Mouse (Mus musculus) kidney, embryonic 16.5 days (tissue): ENCODE measurements around the gene 9130023H24Rik. TPM values are rescaled to one million over a fixed set of nuclear protein-coding genes. Genes with fewer than 3 reads are reported as not detected.
A peak's percentile ranks its signal among the peaks of the same experiment; 100 is the strongest.

ENCODE experiments used
- ATAC-seq: fragments of 200-750 bp; cut with Nextera tagmentation; 2 replicates; pipeline ENCODE4 v1.8.0; 2017; ENCODE audit warnings: moderate TSS enrichment; ENCODE audit not compliant: low FRiP score, low TSS enrichment
- H3K27ac ChIP-seq: fragments of 300-500 bp; sonication (generic); 2 replicates; pipeline ENCODE4 v1.5.1; 2014; ENCODE audit warnings: low read length
- H3K27me3 ChIP-seq: fragments of 300-500 bp; sonication (generic); 2 replicates; pipeline ENCODE4 v1.6.1; 2014; ENCODE audit warnings: low read length, control low read depth, mixed read lengths; ENCODE audit not compliant: insufficient read depth
- H3K36me3 ChIP-seq: fragments of 300-500 bp; sonication (generic); 2 replicates; pipeline ENCODE4 v1.6.1; 2014; ENCODE audit warnings: low read length, control low read depth, mixed read lengths; ENCODE audit not compliant: insufficient read depth
- H3K4me1 ChIP-seq: fragments of 300-500 bp; sonication (generic); 2 replicates; pipeline ENCODE4 v1.6.1; 2014; ENCODE audit warnings: low read length, control low read depth, mixed read lengths; ENCODE audit not compliant: insufficient read depth
- H3K4me2 ChIP-seq: fragments of 300-500 bp; sonication (generic); replicated peaks from 2 replicates; pipeline ENCODE4 v1.6.1; 2014; ENCODE audit warnings: low read depth, low read length
- H3K4me3 ChIP-seq: fragments of 300-500 bp; sonication (generic); 2 replicates; pipeline ENCODE4 v1.5.1; 2014; ENCODE audit warnings: mild to moderate bottlenecking, low read length
- H3K9ac ChIP-seq: fragments of 300-500 bp; sonication (generic); replicated peaks from 2 replicates; pipeline ENCODE4 v1.6.1; 2014; ENCODE audit warnings: low read length
- H3K9me3 ChIP-seq: fragments of 300-500 bp; sonication (generic); 2 replicates; pipeline ENCODE4 v1.6.1; 2016; ENCODE audit warnings: low read length, control low read depth
- WGBS: fragments of 180-500 bp; shearing (Covaris S2); extraction: QIAGEN DNeasy Blood & Tissue Kit; methylation state at CpG from one replicate; pipeline ENCODE4 v1.1.7; 2014; 5-methylcytosine and 5-hydroxymethylcytosine counted together
- polyA plus RNA-seq: library from polyadenylated mRNA; unstranded; fragments of >200 nt; fragmentation: Nextera tagmentation; extraction: Ambion mirVana; gene quantifications from 2 replicates; pipeline ENCODE4 v1.2.1, GENCODE M21; 2015

Gene 9130023H24Rik
- 8.7 and 8.8 TPM in 2 replicates for polyA plus RNA-seq

GRCm38 (mm10) chr7:128237927-128238778, at the start of gene 9130023H24Rik:
9130023H24Rik (minus strand) TSS chr7:128238031.
- no peaks in the 10 kb centered on the region for H3K27me3 ChIP-seq
- under 1% methylated on average over 72 of the region's 72 CpGs for WGBS
- peak; percentile 91 for ATAC-seq
- H3K4me3 ChIP-seq: peak within 1 kb of the TSS; percentile 80
- H3K4me2 ChIP-seq: peak within 1 kb of the TSS; percentile 82
- no peaks in the 10 kb centered on the region for H3K9me3 ChIP-seq
- H3K27ac ChIP-seq: peak within 1 kb of the TSS; percentile 98
- peak within 1 kb of the TSS; percentile 87 for H3K9ac ChIP-seq
- H3K36me3 ChIP-seq: peaks cover 36% of the 10 kb centered on the region
- peaks cover 15% of the 10 kb centered on the region for H3K4me1 ChIP-seq

GRCm38 (mm10) chr7:128285060-128285459, 47.2 kb upstream of the 9130023H24Rik start:
- no peak for ATAC-seq
- Histone ChIP-seq H3K9ac (no peak overlapping the region), H3K9me3 (no peaks in the 10 kb centered on the region)

GRCm38 (mm10) chr7:128284047-128284446, 46.2 kb upstream of the 9130023H24Rik start:
- Histone ChIP-seq H3K9me3 (no peaks in the 10 kb centered on the region), H3K4me2 (no peak overlapping the region), H3K4me3 (no peak overlapping the region), H3K36me3 (peaks cover 19% of the 10 kb centered on the region), H3K9ac (no peak overlapping the region), H3K4me1 (peaks cover 7% of the 10 kb centered on the region; the same call in 1 of the 2 replicates), H3K27ac (no peak overlapping the region), H3K27me3 (no peaks in the 10 kb centered on the region)
- no peak for ATAC-seq
- WGBS: 48% methylated on average over 5 of the region's 5 CpGs

More at GRCm38 (mm10) chr7:128285060-128285459, 47.2 kb upstream of the 9130023H24Rik start:
- Histone ChIP-seq H3K4me1 (peaks cover 11% of the 10 kb centered on the region; the same call in 1 of the 2 replicates), H3K4me2 (no peak overlapping the region), H3K27ac (no peak overlapping the region), H3K4me3 (no peak overlapping the region), H3K36me3 (peaks cover 19% of the 10 kb centered on the region), H3K27me3 (no peaks in the 10 kb centered on the region)
- 87% methylated on average over 8 of the region's 8 CpGs for WGBS

GRCm38 (mm10) chr7:128282532-128283244, 44.9 kb upstream of the 9130023H24Rik start:
- Histone ChIP-seq H3K4me3 (no peak overlapping the region), H3K36me3 (peaks cover 12% of the 10 kb centered on the region), H3K27me3 (no peaks in the 10 kb centered on the region), H3K4me1 (peaks cover 5% of the 10 kb centered on the region; the same call in 1 of the 2 replicates), H3K4me2 (no peak overlapping the region), H3K9me3 (no peaks in the 10 kb centered on the region), H3K27ac (no peak overlapping the region), H3K9ac (no peak overlapping the region)
- 25% methylated on average over 7 of the region's 7 CpGs for WGBS
- no peak for ATAC-seq

GRCm38 (mm10) chr7:128281765-128282164, 43.9 kb upstream of the 9130023H24Rik start:
- Histone ChIP-seq H3K27me3 (no peaks in the 10 kb centered on the region), H3K4me2 (no peak overlapping the region), H3K4me3 (no peak overlapping the region), H3K36me3 (peaks cover 8% of the 10 kb centered on the region; the same call in 1 of the 2 replicates), H3K9me3 (no peaks in the 10 kb centered on the region), H3K27ac (no peak overlapping the region), H3K4me1 (peaks cover 5% of the 10 kb centered on the region; the same call in 1 of the 2 replicates), H3K9ac (no peak overlapping the region)
- ATAC-seq: no peak
- WGBS: 92% methylated on average over 11 of the region's 11 CpGs

- Histone ChIP-seq H3K27me3 (no peaks in the 10 kb centered on the region), H3K4me1 (peaks cover 5% of the 10 kb centered on the region; the same call in 1 of the 2 replicates), H3K9me3 (no peaks in the 10 kb centered on the region), H3K4me3 (no peak overlapping the region), H3K36me3 (peaks cover 23% of the 10 kb centered on the region), H3K27ac (no peak overlapping the region), H3K9ac (no peak overlapping the region), H3K4me2 (no peak overlapping the region)
- no peak for ATAC-seq
- 94% methylated on average over 4 of the region's 4 CpGs for WGBS
Observed at GRCm38 (mm10) chr7:128279750-128280149, 41.9 kb upstream of the 9130023H24Rik start.

- no peak overlapping the region for H3K9ac ChIP-seq
- no peak overlapping the region for H3K4me3 ChIP-seq
- H3K27ac ChIP-seq: no peak overlapping the region
- H3K4me1 ChIP-seq: no peaks in the 10 kb centered on the region
- H3K9me3 ChIP-seq: no peaks in the 10 kb centered on the region
- no peak for ATAC-seq
- H3K4me2 ChIP-seq: no peak overlapping the region
- peaks cover 53% of the 10 kb centered on the region for H3K36me3 ChIP-seq
- WGBS: 93% methylated on average over 6 of the region's 6 CpGs
- no peaks in the 10 kb centered on the region for H3K27me3 ChIP-seq
Observed at GRCm38 (mm10) chr7:128276051-128276450, 38.2 kb upstream of the 9130023H24Rik start.

GRCm38 (mm10) chr7:128271496-128271895, 33.7 kb upstream of the 9130023H24Rik start:
- Histone ChIP-seq H3K27ac (no peak overlapping the region), H3K4me1 (no peaks in the 10 kb centered on the region), H3K4me3 (no peak overlapping the region), H3K9ac (no peak overlapping the region), H3K4me2 (no peak overlapping the region), H3K27me3 (no peaks in the 10 kb centered on the region), H3K36me3 (peaks cover 47% of the 10 kb centered on the region), H3K9me3 (no peaks in the 10 kb centered on the region)
- 97% methylated on average over 9 of the region's 9 CpGs for WGBS
- ATAC-seq: no peak

GRCm38 (mm10) chr7:128270431-128270850, 32.6 kb upstream of the 9130023H24Rik start:
- Histone ChIP-seq H3K27me3 (no peaks in the 10 kb centered on the region), H3K4me1 (no peaks in the 10 kb centered on the region), H3K4me3 (no peak overlapping the region), H3K27ac (no peak overlapping the region), H3K9ac (no peak overlapping the region), H3K4me2 (no peak overlapping the region), H3K36me3 (peaks cover 37% of the 10 kb centered on the region), H3K9me3 (no peaks in the 10 kb centered on the region)
- 55% methylated on average over 13 of the region's 13 CpGs for WGBS
- no peak for ATAC-seq
